Mouse (Mus musculus) ovary, postnatal 10 days (tissue): ENCODE measurements around the gene Gapdhs.
A peak's percentile ranks its signal among the peaks of the same experiment; 100 is the strongest.
"Not testable (repeated sequence)": the region's sequence is repeated elsewhere in the genome, so short reads cannot be mapped to it uniquely, and the experiment has no call there.

Experiments used
- DNase-seq: peaks from one replicate; pipeline ENCODE4 v3.0.0; 2022; ENCODE audit warnings: low spot score

Gene Gapdhs

DNA sequence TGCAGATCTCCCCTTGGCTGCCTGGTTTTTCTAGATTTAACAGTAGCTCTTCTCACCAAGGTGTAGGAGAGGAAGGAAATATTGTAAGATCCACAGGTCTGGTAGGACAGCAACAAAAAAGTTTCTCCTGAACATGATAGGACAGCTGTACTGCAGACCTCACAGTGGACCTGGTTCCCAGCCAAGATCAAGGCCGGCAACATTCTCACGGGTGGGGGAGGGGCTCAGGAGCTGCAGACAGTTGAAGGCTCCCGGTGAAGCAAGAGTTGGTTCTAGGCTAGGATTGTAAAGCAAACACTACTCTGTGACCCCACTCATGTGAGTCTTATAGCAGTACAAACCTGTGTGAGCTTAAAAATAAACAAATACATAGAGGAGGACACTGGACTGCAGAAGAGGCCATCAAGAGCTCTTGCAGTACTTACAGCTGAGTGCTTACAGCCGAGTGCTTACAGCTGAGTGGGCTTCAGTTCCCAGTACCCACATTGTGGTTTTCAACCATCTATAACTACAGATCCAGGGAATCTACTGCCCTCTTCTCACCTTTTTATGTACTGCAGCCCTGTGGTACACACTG is 629 bp upstream of the Gapdhs start:
- no peak for DNase-seq

DNA sequence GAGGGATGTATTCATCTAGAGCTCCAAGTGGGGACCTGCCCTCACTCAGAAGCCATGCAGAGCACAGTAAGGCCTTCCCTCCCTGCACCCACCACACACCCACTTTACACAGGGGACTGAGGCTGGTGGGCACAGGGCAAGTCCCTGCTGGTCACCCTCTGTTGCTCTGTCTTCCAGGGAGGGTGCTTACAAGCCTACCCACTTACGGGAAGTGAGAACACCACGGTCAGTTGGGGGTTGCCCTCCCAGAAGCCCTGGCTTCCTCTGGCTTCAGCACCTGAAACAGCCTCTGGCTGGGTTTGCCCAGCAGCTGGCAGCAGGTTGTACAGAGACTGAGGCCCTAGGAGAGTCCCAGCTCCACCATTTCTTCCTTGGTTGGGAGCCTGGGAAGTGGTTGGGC is 911 bp downstream of the Gapdhs start:
- DNase-seq, result not testable (repeated sequence)

DNA sequence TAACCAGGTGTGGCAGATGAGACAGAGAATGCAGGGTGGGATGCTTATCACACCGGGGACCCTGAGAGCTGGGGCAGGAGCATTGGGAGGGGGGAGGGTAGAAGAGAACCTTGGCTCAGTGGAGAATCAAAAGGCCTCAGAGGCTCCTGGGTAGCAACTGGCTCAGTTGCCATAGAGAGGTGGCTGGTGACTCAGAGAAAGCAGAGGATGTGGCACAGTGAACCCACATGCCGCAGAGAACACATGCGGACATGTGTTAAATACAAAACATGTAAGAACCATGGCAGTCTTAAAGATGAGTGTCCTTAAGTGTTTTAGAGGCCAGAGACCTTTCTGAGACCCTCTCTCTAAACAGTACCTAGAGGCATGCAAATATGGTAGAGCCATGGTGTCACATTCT is 7.3 kb downstream of the Gapdhs start:
- DNase-seq, result no peak

DNA sequence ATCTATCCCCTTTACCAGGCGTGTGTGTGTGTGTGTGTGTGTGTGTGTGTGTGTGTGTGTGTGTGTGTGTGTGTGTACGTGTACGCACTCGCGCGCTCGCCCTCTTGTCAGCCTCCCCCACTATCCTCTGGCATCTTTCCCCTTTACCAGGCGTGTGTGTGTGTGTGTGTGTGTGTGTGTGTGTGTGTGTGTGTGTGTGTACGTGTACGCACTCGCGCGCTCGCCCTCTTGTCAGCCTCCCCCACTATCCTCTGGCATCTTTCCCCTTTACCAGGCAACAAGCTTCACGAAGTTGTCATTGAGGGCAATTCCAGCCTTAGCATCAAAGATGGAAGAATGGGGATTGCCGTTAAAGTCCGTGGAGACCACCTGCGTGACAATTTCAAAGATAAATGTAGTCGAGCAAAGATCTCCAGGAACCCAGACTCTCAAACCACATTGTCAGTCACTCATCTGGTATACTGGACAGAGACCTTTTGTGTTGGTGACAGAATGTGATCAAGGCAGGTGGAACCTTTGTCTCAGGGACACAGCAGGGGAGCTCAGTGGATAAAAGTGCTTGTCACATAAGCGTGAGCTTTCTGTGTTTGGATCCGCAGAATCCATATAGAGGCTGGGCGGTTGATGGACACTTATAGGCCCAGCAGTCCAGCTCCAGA is 13.3 kb downstream of the Gapdhs start:
- not testable (repeated sequence) for DNase-seq

DNA sequence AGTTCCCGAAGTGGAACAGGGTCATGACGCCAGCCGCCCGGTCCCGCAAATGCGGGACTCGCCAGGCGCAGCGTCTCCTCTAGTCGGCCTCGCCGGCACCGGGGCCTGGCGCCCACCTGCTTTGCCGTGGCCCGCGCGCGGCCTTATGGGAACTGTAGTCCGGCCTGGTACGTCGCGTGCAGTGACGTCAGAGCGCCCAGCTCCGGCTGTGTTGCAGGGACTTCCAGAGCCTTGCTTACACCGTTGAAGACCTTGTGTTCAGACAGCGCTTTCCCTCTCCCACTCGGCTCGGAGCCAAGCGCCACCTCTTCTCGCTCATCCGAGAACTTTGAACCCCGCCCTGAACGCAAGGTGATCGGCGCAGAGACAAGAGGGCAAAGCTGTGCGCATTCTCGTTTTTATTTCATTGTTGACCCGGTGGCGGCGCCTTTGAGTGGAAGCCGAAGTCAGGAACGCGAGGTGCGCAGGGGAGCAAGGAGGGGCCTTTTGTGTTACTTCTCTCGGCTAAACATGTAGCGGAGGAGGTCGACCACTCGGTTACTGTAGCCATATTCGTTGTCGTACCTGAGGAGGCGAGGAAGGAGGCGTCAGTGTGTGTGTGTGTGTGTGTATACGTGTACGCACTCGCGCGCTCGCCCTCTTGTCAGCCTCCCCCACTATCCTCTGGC is 14.0 kb downstream of the Gapdhs start, which contains the start of gene Tmem147:
TSS of gene Tmem147 (minus strand) at position 145 of the 668 bp plus-strand sequence.
- peak; percentile 89 for DNase-seq

DNA sequence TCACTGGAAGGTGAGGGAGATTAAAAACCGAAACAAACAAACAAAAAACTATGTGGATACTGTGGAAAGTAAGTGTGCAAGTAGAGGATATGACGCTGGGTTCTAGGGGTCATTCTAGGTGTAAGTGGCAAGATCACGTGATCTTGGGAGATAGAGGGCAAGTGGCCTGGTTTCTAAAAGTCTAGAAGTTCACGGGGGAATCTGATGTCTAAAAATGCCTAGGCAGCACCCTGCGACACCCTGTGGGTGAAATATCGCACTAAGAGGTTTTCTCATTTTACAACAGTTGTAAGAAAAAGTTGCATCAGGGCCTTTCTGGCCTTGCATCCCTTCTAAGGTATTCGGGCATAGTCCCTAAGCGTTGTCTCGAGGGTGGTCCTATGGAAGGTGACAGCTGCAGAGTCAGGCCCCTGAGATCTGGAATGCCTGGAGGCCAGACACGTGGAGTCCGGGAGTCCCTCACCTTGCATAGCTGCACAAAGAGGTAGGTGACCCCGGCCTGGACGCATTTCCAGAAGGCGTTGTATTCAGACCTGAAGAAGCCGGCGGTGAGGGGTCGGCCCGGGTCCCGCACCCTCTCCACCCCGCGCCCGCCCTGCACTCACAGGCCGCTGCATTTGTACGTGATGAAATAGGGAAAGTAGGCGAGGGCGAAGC is 14.6 kb downstream of the Gapdhs start:
- no peak for DNase-seq

DNA sequence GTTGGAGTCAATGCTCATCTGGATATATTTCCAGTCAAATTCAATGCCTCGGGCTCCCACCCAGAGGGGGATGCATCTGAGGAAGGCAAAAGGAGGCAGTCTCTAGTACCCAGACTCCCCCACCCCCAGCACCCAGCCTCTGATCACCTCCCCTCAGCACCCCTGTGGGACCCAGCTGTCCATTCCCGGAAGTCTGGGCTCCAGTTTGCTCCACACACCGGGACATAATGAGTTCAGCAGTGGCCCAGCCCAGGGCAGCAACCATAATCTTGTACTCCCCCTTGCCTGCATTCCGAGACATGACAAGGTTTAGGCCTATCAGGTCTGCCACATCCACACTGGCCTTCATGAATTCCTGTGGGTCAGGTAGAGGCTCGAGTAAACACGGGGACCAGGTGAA is 15.3 kb downstream of the Gapdhs start:
- no peak for DNase-seq

DNA sequence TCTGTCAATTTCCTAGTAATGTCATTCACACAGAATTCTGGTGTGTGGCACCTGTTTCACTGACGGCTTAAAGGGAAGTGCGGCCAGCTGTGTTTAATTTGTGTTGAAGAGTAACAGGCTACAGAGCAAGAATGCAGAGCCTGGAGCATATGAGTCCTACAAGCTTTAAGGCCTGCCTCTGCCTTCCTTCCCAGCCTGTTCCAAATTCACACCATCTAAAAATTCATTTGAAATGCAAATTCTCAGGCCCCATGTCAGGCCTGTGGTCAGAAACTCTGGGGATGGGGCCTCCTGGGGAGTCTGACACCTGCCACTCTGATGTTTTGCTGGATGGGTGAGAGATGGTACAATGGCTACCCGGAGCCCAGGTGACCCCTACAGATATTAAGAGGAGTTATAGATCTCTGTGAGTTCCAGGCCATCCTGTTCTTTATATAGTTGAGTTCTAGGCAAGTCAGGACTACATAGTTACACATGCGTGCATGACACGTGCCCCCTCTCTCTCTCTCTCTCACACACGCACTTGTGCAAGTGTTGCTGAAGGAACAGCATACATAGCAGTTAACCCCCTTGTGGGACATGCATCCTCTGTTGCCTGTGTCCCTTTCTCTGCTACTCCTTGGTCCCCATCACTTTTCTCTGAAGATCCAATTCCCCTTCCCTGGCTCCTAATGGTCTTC is 20.1 kb downstream of the Gapdhs start:
- DNase-seq, result no peak

DNA sequence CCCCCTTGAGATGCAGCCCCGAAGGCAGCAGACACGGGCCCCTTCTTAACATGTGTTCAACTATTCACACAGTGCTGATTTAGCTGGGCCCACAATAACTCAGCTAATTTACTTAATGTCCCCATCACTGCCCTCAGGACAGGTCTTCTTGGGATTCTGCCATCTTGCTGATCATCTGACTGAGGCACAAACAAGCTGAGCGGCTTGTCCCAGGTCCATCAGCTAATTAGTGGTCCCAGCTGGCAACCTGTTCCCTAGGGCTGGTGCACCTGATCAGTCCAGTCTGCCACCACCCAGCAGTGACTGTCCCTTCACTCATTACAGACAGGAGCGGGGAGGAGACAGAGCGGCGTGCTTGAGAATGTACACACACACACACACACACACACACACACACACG is 22.2 kb downstream of the Gapdhs start:
- DNase-seq, result no peak

DNA sequence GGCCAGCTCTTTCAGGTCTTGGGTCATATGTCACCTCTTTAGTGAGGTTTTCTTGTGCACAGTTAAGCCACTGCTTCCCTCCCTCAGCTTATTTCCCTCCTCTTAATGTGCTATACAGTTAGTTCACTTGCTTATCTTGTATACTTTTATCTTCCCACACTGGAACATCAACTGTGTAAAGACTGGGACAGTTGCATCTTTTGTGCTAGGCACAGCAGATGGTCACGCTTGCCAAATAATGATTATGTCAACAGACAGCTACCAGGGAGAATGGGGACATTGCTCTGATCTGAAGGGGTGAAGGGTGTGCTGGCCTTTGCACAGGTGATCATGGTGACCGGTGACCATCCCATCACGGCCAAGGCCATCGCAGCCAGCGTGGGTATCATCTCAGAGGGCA is 23.8 kb downstream of the Gapdhs start:
- no peak for DNase-seq

DNA sequence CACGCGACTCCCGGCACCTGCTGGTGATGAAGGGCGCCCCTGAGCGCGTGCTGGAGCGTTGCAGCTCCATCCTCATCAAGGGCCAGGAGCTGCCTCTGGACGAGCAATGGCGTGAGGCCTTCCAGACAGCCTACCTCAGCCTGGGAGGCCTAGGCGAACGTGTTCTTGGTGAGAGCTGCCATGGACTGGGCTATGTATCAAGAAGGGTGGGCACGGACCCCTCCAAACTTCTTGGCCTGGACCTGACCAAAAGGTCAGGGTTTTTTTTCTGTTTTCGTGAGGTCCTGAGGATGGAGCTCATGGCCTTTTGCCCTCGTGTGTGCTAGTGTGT is 25.8 kb downstream of the Gapdhs start:
- DNase-seq, result no peak

DNA sequence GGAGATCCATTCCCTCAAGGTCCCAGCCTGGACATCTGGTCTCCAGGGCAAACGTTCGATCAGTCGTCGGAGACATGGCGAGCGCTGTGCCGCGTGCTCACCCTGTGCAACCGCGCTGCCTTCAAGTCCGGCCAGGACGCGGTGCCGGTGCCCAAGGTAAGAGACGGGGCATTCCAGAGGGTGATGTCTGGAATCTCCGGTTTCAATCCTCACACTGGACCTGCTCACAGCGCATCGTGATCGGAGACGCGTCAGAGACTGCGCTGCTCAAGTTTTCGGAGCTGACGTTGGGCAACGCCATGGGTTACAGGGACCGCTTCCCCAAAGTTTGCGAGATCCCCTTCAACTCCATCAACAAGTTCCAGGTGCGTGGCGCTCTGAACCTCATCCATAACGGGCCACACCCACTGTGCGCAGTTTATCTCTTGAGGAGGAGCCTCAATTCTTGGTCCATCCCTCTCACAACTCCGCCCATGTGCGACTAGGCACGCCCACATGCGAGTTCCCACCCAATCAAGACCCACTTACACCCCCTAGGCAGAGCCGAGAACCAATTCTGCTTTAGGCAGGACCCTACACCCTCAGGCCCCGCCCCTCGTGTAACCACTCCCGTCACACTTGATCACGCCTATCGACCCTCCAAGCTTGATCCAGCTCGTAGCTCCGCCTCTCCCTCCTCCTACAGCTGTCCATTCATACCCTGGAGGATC is 26.3 kb downstream of the Gapdhs start:
- no peak for DNase-seq

DNA sequence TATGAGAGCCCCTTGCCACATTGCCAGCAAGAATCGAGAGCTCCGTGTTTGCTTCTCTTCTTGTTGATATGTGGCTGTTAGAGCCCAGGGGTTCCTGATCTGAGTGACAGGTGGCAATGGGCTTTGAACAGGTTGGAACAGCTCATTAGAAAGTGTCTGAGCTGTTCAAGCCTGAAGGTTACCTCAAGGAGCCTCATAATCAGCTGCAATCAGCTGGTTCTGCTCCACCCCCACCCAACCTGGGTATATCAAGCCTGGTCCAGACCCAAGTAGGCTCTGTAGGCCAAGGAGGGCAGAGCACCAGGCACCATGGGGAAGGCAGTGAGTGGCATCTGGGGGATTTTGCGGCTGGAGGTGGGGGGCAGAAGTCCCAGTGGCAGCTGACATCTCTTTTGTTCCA is 31.5 kb downstream of the Gapdhs start, which contains the start of gene Atp4a:
TSS of gene Atp4a (plus strand) at position 268 of the 400 bp plus-strand sequence.
- DNase-seq, result no peak

DNA sequence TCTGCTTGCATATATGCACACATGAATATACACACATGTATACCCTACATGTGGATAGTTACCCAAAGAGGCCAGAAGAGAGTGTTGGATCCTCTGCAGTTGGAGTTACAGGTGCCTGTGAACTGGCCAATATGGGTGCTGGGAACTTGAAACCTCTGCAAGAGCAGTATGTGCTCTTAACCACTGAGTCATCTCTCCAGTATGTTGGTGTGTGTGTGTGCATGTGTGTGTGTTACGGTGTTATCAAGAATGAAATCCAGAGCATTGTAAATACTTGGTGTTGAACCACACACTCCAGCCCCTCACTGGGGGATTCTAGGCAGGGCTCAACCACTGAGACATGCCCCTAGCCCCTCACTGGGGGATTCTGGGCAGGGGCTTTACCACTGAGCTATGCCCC is 36.0 kb downstream of the Gapdhs start:
- no peak for DNase-seq

DNA sequence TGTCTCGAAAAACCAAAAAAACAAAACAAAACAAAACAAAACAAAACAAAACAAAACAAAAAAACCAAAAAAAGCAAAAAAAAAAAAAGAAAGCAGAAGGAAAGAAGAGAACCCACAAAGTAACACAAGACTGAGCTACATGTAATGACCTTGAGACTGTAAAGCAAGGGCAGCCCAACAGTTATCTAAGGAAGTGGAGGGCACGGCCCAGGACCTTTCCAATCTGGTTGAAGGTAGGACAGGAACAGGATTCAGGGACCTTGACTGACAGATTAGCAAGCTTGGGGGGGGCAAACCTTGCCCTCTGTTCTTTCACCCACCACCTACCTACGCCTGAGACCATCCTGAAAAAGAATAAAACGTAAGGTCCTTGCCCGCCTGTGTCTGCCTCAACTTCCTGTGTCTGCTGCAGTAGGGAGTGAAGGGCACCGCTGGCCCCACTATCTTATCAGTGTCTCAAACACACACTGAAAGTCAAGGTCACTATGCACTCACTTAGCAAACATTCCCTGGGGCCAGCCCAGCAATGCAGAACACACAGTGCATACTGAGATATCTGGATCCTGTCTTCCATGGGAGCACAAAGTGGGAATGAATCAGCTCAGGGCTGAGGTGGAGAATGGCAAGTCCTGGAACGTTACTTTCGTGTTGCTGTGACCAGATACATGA is 37.1 kb downstream of the Gapdhs start:
- no peak for DNase-seq

DNA sequence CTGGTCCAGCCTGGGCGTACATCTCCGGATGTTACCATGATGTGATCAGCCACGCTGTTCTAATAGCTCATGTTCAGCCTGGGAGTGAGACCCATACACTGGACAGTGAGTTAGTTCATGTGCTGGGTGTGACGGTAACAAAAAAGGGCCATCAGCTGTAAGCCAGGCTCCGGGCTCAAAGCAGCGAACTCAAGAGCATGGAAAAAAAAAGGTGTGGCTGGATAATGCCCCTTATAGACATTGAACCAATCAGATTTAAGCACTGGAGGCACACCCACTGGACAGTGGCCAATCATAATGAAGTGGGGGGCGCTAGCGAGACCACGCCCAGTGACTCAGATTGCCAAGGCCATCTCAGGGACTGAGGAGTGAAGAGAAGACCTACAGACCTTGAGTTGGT is 44.9 kb downstream of the Gapdhs start, which contains the start of gene 2200002J24Rik:
TSS of gene 2200002J24Rik (plus strand) at position 338 of the 400 bp plus-strand sequence.
- DNase-seq, result no peak

DNA sequence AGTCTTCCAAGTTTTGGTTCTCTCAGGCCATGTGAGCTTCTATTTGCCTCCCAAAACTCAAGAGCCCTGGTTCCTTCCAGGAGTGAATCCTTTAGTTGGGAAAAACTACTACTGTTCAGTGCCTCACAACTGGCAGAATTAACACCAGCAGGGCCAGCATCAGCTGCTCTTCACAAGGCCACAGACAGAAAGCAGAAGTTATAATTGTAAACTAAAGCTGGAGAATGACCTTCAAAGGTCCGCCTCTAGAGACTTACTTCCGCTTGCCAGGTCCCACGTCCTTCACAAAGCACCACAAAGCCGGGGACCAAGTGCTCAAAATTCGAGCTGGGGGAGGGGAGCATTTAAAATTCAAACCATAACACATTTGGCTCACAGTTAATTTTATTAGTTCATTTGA is 45.4 kb downstream of the Gapdhs start:
- no peak for DNase-seq

DNA sequence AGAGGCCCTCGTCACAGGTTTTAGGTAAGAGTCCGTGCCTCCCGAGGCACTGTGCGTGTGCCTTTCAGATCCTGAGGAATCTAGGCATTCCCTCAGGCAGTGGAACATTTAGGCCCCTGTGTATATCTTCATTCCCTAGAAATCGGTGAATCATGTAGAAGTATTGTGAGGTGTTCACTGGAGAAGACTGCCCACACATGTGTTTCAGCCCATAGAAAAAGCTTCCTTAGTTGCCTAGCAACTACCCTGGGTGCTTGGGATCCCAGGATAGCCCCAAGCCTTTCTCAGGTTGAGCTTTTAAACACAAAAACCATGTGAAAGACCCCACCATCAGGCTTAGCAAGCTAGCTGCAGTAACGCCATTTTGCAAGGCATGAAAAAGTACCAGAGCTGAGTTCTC is 55.2 kb downstream of the Gapdhs start:
- DNase-seq, result no peak

DNA sequence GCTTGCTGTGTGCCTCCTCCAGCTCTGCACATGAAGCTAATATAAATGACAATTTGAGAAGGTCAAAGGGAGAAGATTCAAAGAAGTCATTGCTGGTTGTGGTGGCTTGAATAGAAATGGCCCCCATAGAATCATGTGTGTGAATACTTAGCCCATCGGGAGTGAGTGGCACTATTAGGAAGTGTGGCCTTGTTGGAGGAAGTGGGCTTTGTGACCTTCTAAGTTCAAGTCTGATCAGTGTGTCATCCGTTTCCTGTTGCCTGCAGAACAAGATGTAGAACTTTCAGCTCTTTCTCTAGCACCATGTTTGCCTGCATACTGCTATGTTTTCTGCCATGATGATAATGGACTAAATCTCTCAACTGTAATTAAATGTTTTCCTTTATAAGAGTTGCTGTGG is 60.1 kb downstream of the Gapdhs start:
- no peak for DNase-seq

DNA sequence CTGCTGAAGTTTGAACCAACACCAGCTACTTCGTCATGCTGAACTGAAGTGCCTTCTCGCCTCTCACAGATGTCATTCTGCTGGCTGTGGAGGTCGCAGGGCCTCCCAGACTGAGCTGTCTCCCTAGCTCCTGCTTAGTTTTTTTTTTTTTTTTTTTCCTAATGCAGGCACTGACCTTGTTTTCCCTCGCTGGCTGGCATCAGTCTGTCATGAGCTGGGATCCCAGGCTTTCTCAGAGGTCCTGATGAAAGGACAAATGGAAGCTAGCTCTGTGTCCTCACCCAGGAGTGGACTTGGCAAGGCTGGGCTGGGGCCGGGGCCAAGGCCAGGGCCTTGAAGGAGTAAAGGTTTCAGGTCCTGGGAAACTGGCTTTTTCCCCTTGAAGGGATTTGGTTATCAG is 61.6 kb downstream of the Gapdhs start:
- DNase-seq, result no peak
